Mouse (Mus musculus) heart, embryonic 14.5 days (tissue): ENCODE data around the gene App. TPM values are rescaled to one million over a fixed set of nuclear protein-coding genes. Genes with fewer than 3 reads are reported as not detected.

Experiments used
- ATAC-seq: fragments of 200-750 bp; cut with Nextera tagmentation; 2 replicates; pipeline ENCODE4 v1.8.0; 2017; ENCODE audit warnings: low read depth, moderate TSS enrichment; ENCODE audit not compliant: insufficient number of reproducible peaks, insufficient read depth, low FRiP score
- H3K27ac ChIP-seq, 2 experiments: fragments of 200-500 bp in 1 of 2; fragments of 300-500 bp in 1 of 2; sonication (generic) in 1 of 2; replicated peaks in 1 of 2; 2 replicates each; pipeline ENCODE4 v1.5.1; 2012 to 2014; ENCODE audit warnings: low read depth in 2 of 2, low read length in 2 of 2, control low read depth in 1 of 2, mild to moderate bottlenecking in 1 of 2, mixed read lengths in 1 of 2; ENCODE audit not compliant: control insufficient read depth in 1 of 2, insufficient read depth in 1 of 2
- H3K27me3 ChIP-seq: fragments of 300-500 bp; sonication (generic); 2 replicates; pipeline ENCODE4 v1.6.1; 2014; ENCODE audit warnings: mild to moderate bottlenecking, low read length, control low read depth; ENCODE audit not compliant: control insufficient read depth, insufficient read depth
- H3K36me3 ChIP-seq: fragments of 300-500 bp; sonication (generic); 2 replicates; pipeline ENCODE4 v1.6.1; 2014; ENCODE audit warnings: mild to moderate bottlenecking, control low read depth, low read length, mixed read lengths; ENCODE audit not compliant: control insufficient read depth, insufficient read depth
- H3K4me1 ChIP-seq, 2 experiments: fragments of 200-500 bp in 1 of 2; fragments of 300-500 bp in 1 of 2; sonication (generic) in 1 of 2; 2 replicates each; pipeline ENCODE4 v1.6.1; 2012 to 2014; ENCODE audit warnings: low read length in 2 of 2, control low read depth in 1 of 2, mixed read lengths in 1 of 2; ENCODE audit not compliant: control insufficient read depth in 2 of 2, insufficient read depth in 2 of 2
- H3K4me2 ChIP-seq: fragments of 300-500 bp; sonication (generic); 2 replicates; pipeline ENCODE4 v1.6.1; 2014; ENCODE audit warnings: mild to moderate bottlenecking, low read length
- H3K4me3 ChIP-seq, 2 experiments: fragments of 200-500 bp in 1 of 2; fragments of 300-500 bp in 1 of 2; sonication (generic) in 1 of 2; 2 replicates each; pipeline ENCODE4 v1.5.1; 2012 to 2014; ENCODE audit warnings: low read length in 2 of 2, mild to moderate bottlenecking in 2 of 2, control low read depth in 1 of 2, low read depth in 1 of 2, moderate library complexity in 1 of 2; ENCODE audit not compliant: control insufficient read depth in 1 of 2, insufficient read depth in 1 of 2
- H3K9ac ChIP-seq: fragments of 300-500 bp; sonication (generic); 2 replicates; pipeline ENCODE4 v1.6.1; 2014; ENCODE audit warnings: mild to moderate bottlenecking, low read length
- H3K9me3 ChIP-seq: fragments of 300-500 bp; sonication (generic); 2 replicates; pipeline ENCODE4 v1.6.1; 2016; ENCODE audit warnings: low read length, control low read depth; ENCODE audit not compliant: control insufficient read depth
- WGBS: fragments of 180-500 bp; shearing (Covaris S2); extraction: QIAGEN DNeasy Blood & Tissue Kit; methylation state at CpG from one replicate; pipeline ENCODE4 v1.1.7; 2014; 5-methylcytosine and 5-hydroxymethylcytosine counted together
- polyA plus RNA-seq: library from polyadenylated mRNA; unstranded; fragments of >200 nt; fragmentation: Nextera tagmentation; extraction: Ambion mirVana; gene quantifications from 2 replicates; pipeline ENCODE4 v1.2.1, GENCODE M21; 2014

The App gene
- polyA plus RNA-seq, 1 experiment from 2014 or later = 169 TPM

- Histone ChIP-seq H3K36me3 (no peaks in the 10 kb centered on the region), H3K9me3 (no peaks in the 10 kb centered on the region), H3K9ac (no peak overlapping the region), H3K27ac (peak overlapping the region; percentile 52 to 85; a peak in 3 of 4 replicates), H3K4me1 (peaks cover 20 to 58% of the 10 kb centered on the region in 2 experiments), H3K4me3 (no peak overlapping the region), H3K27me3 (no peaks in the 10 kb centered on the region), H3K4me2 (peak overlapping the region; percentile 60)
- ATAC-seq = no peak
- 80% methylated on average over 5 of the region's 5 CpGs for WGBS
These were observed 41.4 kb downstream of the App start for GRCm38 (mm10) chr16:85132182-85132581.

GRCm38 (mm10) chr16:85130861-85131556, 42.6 kb downstream of the App start:
- Histone ChIP-seq H3K4me1 (peaks cover 19 to 55% of the 10 kb centered on the region in 2 experiments), H3K4me2 (no peak overlapping the region), H3K9me3 (no peaks in the 10 kb centered on the region), H3K27me3 (no peaks in the 10 kb centered on the region), H3K27ac (no peak overlapping the region), H3K9ac (no peak overlapping the region), H3K36me3 (no peaks in the 10 kb centered on the region), H3K4me3 (no peak overlapping the region)
- no peak for ATAC-seq
- WGBS = 75% methylated on average over 7 of the region's 7 CpGs

GRCm38 (mm10) chr16:85128693-85129657, 44.6 kb downstream of the App start:
- Histone ChIP-seq H3K9me3 (no peaks in the 10 kb centered on the region), H3K36me3 (no peaks in the 10 kb centered on the region), H3K4me1 (peaks cover 14 to 47% of the 10 kb centered on the region in 2 experiments), H3K9ac (no peak overlapping the region), H3K4me3 (no peak overlapping the region), H3K4me2 (no peak overlapping the region), H3K27me3 (no peaks in the 10 kb centered on the region), H3K27ac (peak overlapping the region; percentile 45 to 55)
- 55% methylated on average over 13 of the region's 13 CpGs for WGBS
- ATAC-seq = no peak

- Histone ChIP-seq H3K9me3 (no peaks in the 10 kb centered on the region), H3K27ac (peak overlapping the region in 1 of 2 experiments; percentile 55; a peak in 2 of 4 replicates), H3K9ac (no peak overlapping the region), H3K4me1 (peaks cover 11 to 42% of the 10 kb centered on the region in 2 experiments), H3K4me2 (no peak overlapping the region), H3K27me3 (no peaks in the 10 kb centered on the region), H3K4me3 (no peak overlapping the region), H3K36me3 (no peaks in the 10 kb centered on the region)
- no peak for ATAC-seq
- WGBS = 59% methylated on average over 5 of the region's 5 CpGs
These were observed 45.3 kb downstream of the App start for GRCm38 (mm10) chr16:85128347-85128664.

- peaks cover 11 to 37% of the 10 kb centered on the region in 2 experiments for H3K4me1 ChIP-seq
- peak overlapping the region in 1 of 2 experiments; percentile 55; a peak in 2 of 4 replicates for H3K27ac ChIP-seq
- H3K27me3 ChIP-seq = no peaks in the 10 kb centered on the region
- no peaks in the 10 kb centered on the region for H3K9me3 ChIP-seq
- H3K36me3 ChIP-seq = no peaks in the 10 kb centered on the region
- no peak overlapping the region for H3K4me3 ChIP-seq
- 80% methylated on average over 11 of the region's 11 CpGs for WGBS
- H3K9ac ChIP-seq = no peak overlapping the region
- no peak overlapping the region for H3K4me2 ChIP-seq
- no peak for ATAC-seq
These were observed 45.8 kb downstream of the App start for GRCm38 (mm10) chr16:85127661-85128346.

- H3K27ac ChIP-seq = no peak overlapping the region
- no peak overlapping the region for H3K4me2 ChIP-seq
- no peaks in the 10 kb centered on the region for H3K27me3 ChIP-seq
- no peak overlapping the region for H3K9ac ChIP-seq
- H3K4me1 ChIP-seq = peaks cover 8 to 19% of the 10 kb centered on the region in 2 experiments
- no peak overlapping the region for H3K4me3 ChIP-seq
- peaks cover 5% of the 10 kb centered on the region for H3K36me3 ChIP-seq
- no peak for ATAC-seq
- H3K9me3 ChIP-seq = no peaks in the 10 kb centered on the region
- whole genome bisulfite sequencing = 88% methylated on average over 4 of the region's 4 CpGs
These were observed 48.9 kb downstream of the App start for GRCm38 (mm10) chr16:85124649-85125048.

- no peaks in the 10 kb centered on the region for H3K9me3 ChIP-seq
- H3K4me2 ChIP-seq = no peak overlapping the region
- no peak overlapping the region for H3K27ac ChIP-seq
- peaks cover 22% of the 10 kb centered on the region for H3K36me3 ChIP-seq
- WGBS = 65% methylated on average over 5 of the region's 5 CpGs
- no peak overlapping the region for H3K4me3 ChIP-seq
- H3K4me1 ChIP-seq = peaks cover 0 to 6% of the 10 kb centered on the region in 2 experiments; a peak in 1 of 4 replicates
- no peaks in the 10 kb centered on the region for H3K27me3 ChIP-seq
- no peak overlapping the region for H3K9ac ChIP-seq
- ATAC-seq = no peak
These were observed 51.6 kb downstream of the App start for GRCm38 (mm10) chr16:85121983-85122382.
